Mouse (Mus musculus): ENCODE data around the gene Wsb2. TPM values are rescaled to one million over a fixed set of nuclear protein-coding genes. Genes with fewer than 3 reads are reported as not detected.
"Not testable (repeated sequence)": the region's sequence is repeated elsewhere in the genome, so short reads cannot be mapped to it uniquely, and the experiment has no call there.

The Wsb2 gene
- polyA plus RNA-seq, 1 experiment from 2014 or later, result 67.6 TPM

GRCm38 (mm10) chr5:117370592-117370991 lies 13.5 kb downstream of the Wsb2 start:
- Histone ChIP-seq H3K9ac (no peak overlapping the region), H3K4me1 (no peaks in the 10 kb centered on the region), H3K27ac (no peak overlapping the region), H3K36me3 (peaks cover 63% of the 10 kb centered on the region), H3K9me3 (no peaks in the 10 kb centered on the region), H3K4me3 (no peak overlapping the region), H3K27me3 (no peaks in the 10 kb centered on the region), H3K4me2 (replicated peaks) (no peak overlapping the region)
- no peak for ATAC-seq (ENCODE audit: insufficient number of reproducible peaks, insufficient read depth, low FRiP score, low TSS enrichment)
- 90% methylated on average over 10 of the region's 10 CpGs for WGBS

DNA sequence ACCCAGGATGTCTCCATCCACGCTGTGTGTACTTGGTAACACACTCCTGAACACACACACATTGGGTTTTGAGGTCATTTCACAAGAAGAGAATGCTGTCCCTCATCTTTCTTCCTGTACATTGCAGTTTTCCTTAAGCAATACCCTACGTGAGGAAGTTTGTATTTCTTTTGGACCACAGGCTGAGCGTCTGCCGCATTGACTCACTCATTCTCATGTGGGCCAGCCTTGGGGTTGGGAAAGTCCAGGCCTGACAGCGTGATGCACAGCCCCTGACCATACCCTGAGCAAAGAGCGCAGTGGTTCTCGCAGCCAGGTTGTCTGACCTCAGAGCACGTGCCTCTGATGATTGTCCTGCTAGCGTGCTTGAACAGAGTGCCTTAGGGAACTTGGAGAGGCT lies 16.3 kb downstream of the Wsb2 start:
- no peak for ATAC-seq (ENCODE audit: insufficient number of reproducible peaks, insufficient read depth, low FRiP score, low TSS enrichment)

GRCm38 (mm10) chr5:117374372-117375049 lies 17.4 kb downstream of the Wsb2 start:
- no peak overlapping the region for H3K4me2 ChIP-seq (replicated peaks)
- WGBS, result 89% methylated on average over 7 of the region's 7 CpGs
- no peak overlapping the region for H3K9ac ChIP-seq
- no peaks in the 10 kb centered on the region for H3K4me1 ChIP-seq
- no peak overlapping the region for H3K27ac ChIP-seq
- peaks cover 75% of the 10 kb centered on the region for H3K36me3 ChIP-seq
- no peak for ATAC-seq (ENCODE audit: insufficient number of reproducible peaks, insufficient read depth, low FRiP score, low TSS enrichment)
- no peak overlapping the region for H3K4me3 ChIP-seq
- H3K27me3 ChIP-seq, result no peaks in the 10 kb centered on the region
- H3K9me3 ChIP-seq, result no peaks in the 10 kb centered on the region

More for the DNA sequence above, 16.3 kb downstream of the Wsb2 start:
- 89% methylated on average over 9 of the region's 9 CpGs for WGBS
- H3K4me2 ChIP-seq (replicated peaks), result no peak overlapping the region
- no peaks in the 10 kb centered on the region for H3K4me1 ChIP-seq
- no peak overlapping the region for H3K9ac ChIP-seq
- H3K9me3 ChIP-seq, result no peaks in the 10 kb centered on the region
- H3K27me3 ChIP-seq, result no peaks in the 10 kb centered on the region
- 0 out of 2 replicates have a peak overlapping the region, but pooled peaks have one; percentile 4 for H3K27ac ChIP-seq
- H3K4me3 ChIP-seq, result no peak overlapping the region
- peaks cover 72% of the 10 kb centered on the region for H3K36me3 ChIP-seq

- peaks cover 78% of the 10 kb centered on the region for H3K36me3 ChIP-seq
- H3K4me3 ChIP-seq, result no peak overlapping the region
- H3K27me3 ChIP-seq, result no peaks in the 10 kb centered on the region
- no peak overlapping the region for H3K27ac ChIP-seq
- ATAC-seq (ENCODE audit: insufficient number of reproducible peaks, insufficient read depth, low FRiP score, low TSS enrichment), result no peak
- no peak overlapping the region for H3K9ac ChIP-seq
- H3K9me3 ChIP-seq, result no peaks in the 10 kb centered on the region
- WGBS, result 75% methylated on average over 11 of the region's 11 CpGs
- H3K4me1 ChIP-seq, result no peaks in the 10 kb centered on the region
- H3K4me2 ChIP-seq (replicated peaks), result no peak overlapping the region
Observed at GRCm38 (mm10) chr5:117376331-117376761, 19.2 kb downstream of the Wsb2 start.

GRCm38 (mm10) chr5:117377731-117378130 lies 20.6 kb downstream of the Wsb2 start:
- H3K36me3 ChIP-seq, result peaks cover 78% of the 10 kb centered on the region
- H3K27me3 ChIP-seq; H3K9me3 ChIP-seq; H3K4me1 ChIP-seq; H3K27ac ChIP-seq; H3K4me3 ChIP-seq; H3K4me2 ChIP-seq (replicated peaks); ATAC-seq (ENCODE audit: insufficient number of reproducible peaks, insufficient read depth, low FRiP score, low TSS enrichment); H3K9ac ChIP-seq: not testable (repeated sequence)
- 92% methylated on average over 14 of the region's 14 CpGs for WGBS

- Histone ChIP-seq H3K36me3 (peaks cover 87% of the 10 kb centered on the region), H3K4me2 (replicated peaks) (no peak overlapping the region), H3K27ac (no peak overlapping the region), H3K4me3 (no peak overlapping the region), H3K4me1 (no peaks in the 10 kb centered on the region), H3K9ac (no peak overlapping the region), H3K27me3 (no peaks in the 10 kb centered on the region), H3K9me3 (no peaks in the 10 kb centered on the region)
- WGBS, result 90% methylated on average over 4 of the region's 4 CpGs
- no peak for ATAC-seq (ENCODE audit: insufficient number of reproducible peaks, insufficient read depth, low FRiP score, low TSS enrichment)
Observed at GRCm38 (mm10) chr5:117380199-117380598, 23.1 kb downstream of the Wsb2 start.

DNA sequence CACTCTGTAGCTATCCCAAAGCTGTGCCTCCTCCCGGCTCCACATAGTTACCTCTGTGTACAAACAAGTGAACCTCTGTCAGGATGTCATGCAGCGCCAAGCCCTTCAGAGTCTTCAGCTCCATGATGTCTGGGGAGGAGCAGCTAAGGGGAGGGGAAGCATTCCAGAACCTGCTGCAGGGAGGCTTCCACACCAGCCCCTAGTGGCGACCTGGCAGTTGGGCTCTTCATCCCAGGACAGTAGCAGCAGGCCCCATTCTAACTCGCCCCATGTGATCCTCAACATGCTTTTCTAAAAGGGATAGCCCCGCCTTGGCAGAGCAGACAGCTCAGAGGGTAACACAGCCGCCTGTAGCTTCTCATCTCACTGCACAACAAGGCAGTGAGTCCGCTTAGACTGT lies 24.7 kb downstream of the Wsb2 start:
- ATAC-seq (ENCODE audit: insufficient number of reproducible peaks, insufficient read depth, low FRiP score, low TSS enrichment), result no peak
- Histone ChIP-seq H3K4me2 (replicated peaks) (no peak overlapping the region), H3K4me3 (no peak overlapping the region), H3K4me1 (no peaks in the 10 kb centered on the region), H3K9ac (no peak overlapping the region), H3K9me3 (no peaks in the 10 kb centered on the region), H3K36me3 (peaks cover 75% of the 10 kb centered on the region), H3K27ac (no peak overlapping the region), H3K27me3 (no peaks in the 10 kb centered on the region)
- 90% methylated on average over 7 of the region's 7 CpGs for WGBS

DNA sequence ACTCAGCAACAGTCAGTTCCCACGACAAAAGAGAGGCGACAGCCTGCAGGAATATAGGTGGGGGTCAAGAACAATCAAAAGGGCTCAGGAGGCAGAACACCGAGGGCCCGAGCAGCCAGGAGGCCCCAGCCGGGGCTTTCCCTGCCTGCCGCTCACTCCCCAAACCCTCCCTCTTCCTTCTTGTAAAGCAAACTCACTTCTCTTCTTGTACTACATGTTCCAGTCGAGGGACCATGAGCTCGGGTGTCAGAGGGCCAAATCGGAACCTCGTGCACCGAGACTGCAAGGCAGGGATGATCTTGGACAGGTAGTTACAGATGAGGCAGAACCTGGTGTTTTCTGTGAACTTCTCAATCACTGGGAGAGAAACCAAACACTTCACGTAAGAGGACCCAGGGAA lies 26.1 kb downstream of the Wsb2 start:
- H3K9ac ChIP-seq, result no peak overlapping the region
- H3K4me2 ChIP-seq (replicated peaks), result no peak overlapping the region
- H3K9me3 ChIP-seq, result no peaks in the 10 kb centered on the region
- H3K4me3 ChIP-seq, result no peak overlapping the region
- no peaks in the 10 kb centered on the region for H3K27me3 ChIP-seq
- no peak for ATAC-seq (ENCODE audit: insufficient number of reproducible peaks, insufficient read depth, low FRiP score, low TSS enrichment)
- H3K36me3 ChIP-seq, result peaks cover 65% of the 10 kb centered on the region
- H3K4me1 ChIP-seq, result 0 out of 2 replicates have a peak, but pooled peaks cover 7% of the 10 kb centered on the region
- no peak overlapping the region for H3K27ac ChIP-seq
- WGBS, result 76% methylated on average over 12 of the region's 12 CpGs

DNA sequence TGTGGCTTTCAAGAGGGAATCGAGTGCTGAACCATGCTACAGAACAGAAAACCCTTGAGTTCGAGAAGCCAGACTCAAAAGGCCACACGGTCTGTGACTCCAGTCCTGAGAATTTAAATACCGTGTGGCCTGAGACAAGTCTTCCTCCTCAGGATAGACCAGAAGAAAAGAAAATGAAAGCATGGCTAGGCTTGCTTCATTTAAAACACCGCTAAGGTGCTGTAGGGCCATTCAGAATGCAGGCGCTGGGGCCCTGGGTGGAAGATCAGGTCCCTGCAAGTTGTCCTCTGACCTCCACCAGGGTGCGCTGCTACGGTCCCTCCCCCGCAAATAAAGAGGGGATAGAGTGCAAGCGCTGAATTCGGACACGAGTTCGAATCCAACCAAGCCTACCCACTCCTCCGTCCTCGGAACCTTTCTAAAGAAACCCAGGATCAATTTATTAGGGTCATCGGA lies 31.2 kb downstream of the Wsb2 start:
- Histone ChIP-seq H3K4me1 (0 out of 2 replicates have a peak, but pooled peaks cover 9% of the 10 kb centered on the region), H3K4me2 (replicated peaks) (peak overlapping the region; percentile 62), H3K9me3 (0 out of 2 replicates have a peak, but pooled peaks cover 2% of the 10 kb centered on the region), H3K4me3 (peak overlapping the region; percentile 83), H3K9ac (peak overlapping the region; percentile 86), H3K27ac (0 out of 2 replicates have a peak overlapping the region, but pooled peaks have one; percentile 65), H3K27me3 (no peaks in the 10 kb centered on the region), H3K36me3 (peaks cover 18% of the 10 kb centered on the region)
- ATAC-seq (ENCODE audit: insufficient number of reproducible peaks, insufficient read depth, low FRiP score, low TSS enrichment), result no peak
- 12% methylated on average over 16 of the region's 16 CpGs for WGBS

DNA sequence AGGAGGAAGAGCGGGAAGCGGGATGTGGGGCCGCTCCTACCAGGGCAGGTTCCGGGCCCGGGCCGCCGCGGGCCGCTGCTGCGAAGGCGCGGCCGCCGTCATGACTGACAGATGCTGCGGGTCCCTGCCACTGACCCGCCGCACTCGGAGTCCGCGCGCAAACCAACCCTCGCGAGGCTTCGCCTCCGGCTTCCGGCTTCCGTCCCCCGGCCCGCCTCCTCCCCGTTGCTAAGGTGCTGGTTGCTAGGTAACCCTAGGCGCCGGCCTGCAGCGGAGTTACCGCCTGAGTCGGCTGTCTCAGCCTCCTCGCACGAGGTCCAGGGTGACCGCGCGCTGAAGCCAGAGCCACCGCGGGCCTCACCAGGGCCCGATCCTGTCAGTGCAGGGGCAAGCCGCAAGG lies 31.8 kb downstream of the Wsb2 start, which contains the start of gene Rfc5:
Gene Rfc5 (minus strand): TSS at position 171 of the 400 bp plus-strand sequence.
- under 1% methylated on average over 44 of the region's 44 CpGs for WGBS
- peak within 1 kb of the TSS; percentile 83 for H3K4me3 ChIP-seq
- H3K27me3 ChIP-seq, result no peaks in the 10 kb centered on the region
- peak within 1 kb of the TSS; percentile 62 for H3K4me2 ChIP-seq (replicated peaks)
- H3K9me3 ChIP-seq, result 0 out of 2 replicates have a peak, but pooled peaks cover 2% of the 10 kb centered on the region
- H3K36me3 ChIP-seq, result peaks cover 14% of the 10 kb centered on the region
- 0 out of 2 replicates have a peak within 1 kb of the TSS, but pooled peaks have one; percentile 65 for H3K27ac ChIP-seq
- ATAC-seq (ENCODE audit: insufficient number of reproducible peaks, insufficient read depth, low FRiP score, low TSS enrichment), result peak; percentile 92
- H3K9ac ChIP-seq, result peak within 1 kb of the TSS; percentile 86
- 0 out of 2 replicates have a peak, but pooled peaks cover 9% of the 10 kb centered on the region for H3K4me1 ChIP-seq

DNA sequence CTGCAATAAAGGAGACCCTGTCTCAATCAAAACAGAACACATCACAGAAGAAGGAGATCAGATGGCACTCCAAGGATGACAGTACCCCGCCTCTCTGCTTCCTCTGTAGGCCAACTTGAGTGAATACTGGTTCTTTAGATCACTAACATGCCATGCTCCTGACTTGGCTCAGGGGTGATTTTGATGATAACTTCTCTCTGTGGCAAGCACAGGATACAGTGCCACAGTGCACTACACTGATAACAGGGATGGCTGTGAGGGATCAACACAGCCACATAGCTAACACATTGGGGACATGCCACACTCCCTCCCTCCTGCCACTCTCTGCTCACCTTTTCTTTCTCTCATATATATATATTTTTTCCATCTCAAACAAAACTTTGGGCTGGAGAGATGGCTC lies 33.8 kb downstream of the Wsb2 start:
- no peak for ATAC-seq (ENCODE audit: insufficient number of reproducible peaks, insufficient read depth, low FRiP score, low TSS enrichment)
- H3K27ac ChIP-seq, result no peak overlapping the region
- H3K4me3 ChIP-seq, result no peak overlapping the region
- H3K36me3 ChIP-seq, result no peaks in the 10 kb centered on the region
- 0 out of 2 replicates have a peak, but pooled peaks cover 9% of the 10 kb centered on the region for H3K4me1 ChIP-seq
- H3K27me3 ChIP-seq, result no peaks in the 10 kb centered on the region
- H3K9me3 ChIP-seq, result 0 out of 2 replicates have a peak, but pooled peaks cover 2% of the 10 kb centered on the region
- 90% methylated on average over 1 of the region's 1 CpGs for WGBS
- H3K9ac ChIP-seq, result no peak overlapping the region
- H3K4me2 ChIP-seq (replicated peaks), result no peak overlapping the region

DNA sequence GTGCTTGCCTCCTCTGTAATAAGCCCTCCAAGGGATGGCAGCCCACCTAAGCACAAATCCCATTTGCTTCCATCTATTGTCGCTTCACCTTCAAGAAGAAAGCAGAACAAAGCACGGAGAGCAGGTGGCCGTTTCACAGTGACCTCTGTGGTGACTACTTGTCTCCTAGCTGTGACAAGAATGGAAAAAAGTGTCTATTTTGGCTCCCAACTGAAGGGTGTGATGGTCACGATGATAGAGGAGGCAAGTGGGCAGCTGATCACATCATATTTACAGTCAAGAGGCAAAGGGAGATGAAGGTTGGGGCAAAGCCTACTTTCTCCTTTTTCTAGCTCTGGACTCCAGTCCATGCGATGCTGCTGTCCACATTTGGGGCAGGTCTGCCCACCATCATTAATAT lies 38.7 kb downstream of the Wsb2 start:
- Histone ChIP-seq H3K4me2 (replicated peaks) (no peak overlapping the region), H3K27ac (no peak overlapping the region), H3K4me1 (peaks cover 4% of the 10 kb centered on the region; the same call in 1 of the 2 replicates), H3K4me3 (no peak overlapping the region), H3K27me3 (no peaks in the 10 kb centered on the region), H3K36me3 (no peaks in the 10 kb centered on the region), H3K9me3 (0 out of 2 replicates have a peak, but pooled peaks cover 2% of the 10 kb centered on the region), H3K9ac (no peak overlapping the region)
- WGBS, result 88% methylated on average over 5 of the region's 5 CpGs
- ATAC-seq (ENCODE audit: insufficient number of reproducible peaks, insufficient read depth, low FRiP score, low TSS enrichment), result no peak
